Mouse (Mus musculus) stomach, embryonic 16.5 days (tissue): ENCODE data around the gene Unc5cl. TPM values are rescaled to one million over a fixed set of nuclear protein-coding genes. Genes with fewer than 3 reads are reported as not detected.

ENCODE experiments used
- ATAC-seq: fragments of 200-750 bp; cut with Nextera tagmentation; 2 replicates; pipeline ENCODE4 v1.8.0; 2017; ENCODE audit warnings: moderate number of reproducible peaks, moderate TSS enrichment; ENCODE audit not compliant: insufficient read depth, low FRiP score
- H3K27ac ChIP-seq: fragments of 300-500 bp; sonication (generic); 2 replicates; pipeline ENCODE4 v1.5.1; 2014; ENCODE audit warnings: low read length
- H3K27me3 ChIP-seq: fragments of 300-500 bp; sonication (generic); 2 replicates; pipeline ENCODE4 v1.6.1; 2014; ENCODE audit warnings: low read length, control low read depth, mixed read lengths; ENCODE audit not compliant: control insufficient read depth, insufficient read depth
- H3K36me3 ChIP-seq: fragments of 300-500 bp; sonication (generic); 2 replicates; pipeline ENCODE4 v1.6.1; 2014; ENCODE audit warnings: low read length; ENCODE audit not compliant: control insufficient read depth, insufficient read depth
- H3K4me1 ChIP-seq: fragments of 300-500 bp; sonication (generic); 2 replicates; pipeline ENCODE4 v1.6.1; 2014; ENCODE audit warnings: low read length, control low read depth, mixed read lengths; ENCODE audit not compliant: control insufficient read depth, insufficient read depth
- H3K4me2 ChIP-seq: fragments of 300-500 bp; sonication (generic); 2 replicates; pipeline ENCODE4 v1.6.1; 2014; ENCODE audit warnings: low read depth, low read length, mixed read lengths
- H3K4me3 ChIP-seq: fragments of 300-500 bp; sonication (generic); replicated peaks from 2 replicates; pipeline ENCODE4 v1.5.1; 2014; ENCODE audit warnings: mild to moderate bottlenecking, low read length
- H3K9ac ChIP-seq: fragments of 300-500 bp; sonication (generic); 2 replicates; pipeline ENCODE4 v1.6.1; 2014; ENCODE audit warnings: low read length
- H3K9me3 ChIP-seq: fragments of 300-500 bp; sonication (generic); replicated peaks from 2 replicates; pipeline ENCODE4 v1.6.1; 2016; ENCODE audit warnings: low read length, control low read depth; ENCODE audit not compliant: control insufficient read depth
- WGBS: fragments of 180-500 bp; shearing (Covaris S2); extraction: QIAGEN DNeasy Blood & Tissue Kit; methylation state at CpG from one replicate; pipeline ENCODE4 v1.1.7; 2014; 5-methylcytosine and 5-hydroxymethylcytosine counted together
- polyA plus RNA-seq: library from polyadenylated mRNA; unstranded; fragments of >200 nt; fragmentation: Nextera tagmentation; extraction: Ambion mirVana; gene quantifications from 2 replicates; pipeline ENCODE4 v1.2.1, GENCODE M21; 2015

The Unc5cl gene
- polyA plus RNA-seq, 1 experiment from 2014 or later: 13.7 TPM

- H3K9me3 ChIP-seq: no peaks in the 10 kb centered on the region
- no peaks in the 10 kb centered on the region for H3K36me3 ChIP-seq
- peaks cover 23% of the 10 kb centered on the region for H3K4me1 ChIP-seq
- 27% methylated on average over 7 of the region's 7 CpGs for WGBS
- H3K4me2 ChIP-seq: no peak overlapping the region
- ATAC-seq: peak; percentile 9; the same call in 1 of the 2 replicates
- H3K9ac ChIP-seq: no peak overlapping the region
- H3K27ac ChIP-seq: peak overlapping the region; percentile 55
- no peaks in the 10 kb centered on the region for H3K27me3 ChIP-seq
- H3K4me3 ChIP-seq: no peak overlapping the region
These were observed 17.2 kb upstream of the Unc5cl start for GRCm38 (mm10) chr17:48437421-48437911.

DNA sequence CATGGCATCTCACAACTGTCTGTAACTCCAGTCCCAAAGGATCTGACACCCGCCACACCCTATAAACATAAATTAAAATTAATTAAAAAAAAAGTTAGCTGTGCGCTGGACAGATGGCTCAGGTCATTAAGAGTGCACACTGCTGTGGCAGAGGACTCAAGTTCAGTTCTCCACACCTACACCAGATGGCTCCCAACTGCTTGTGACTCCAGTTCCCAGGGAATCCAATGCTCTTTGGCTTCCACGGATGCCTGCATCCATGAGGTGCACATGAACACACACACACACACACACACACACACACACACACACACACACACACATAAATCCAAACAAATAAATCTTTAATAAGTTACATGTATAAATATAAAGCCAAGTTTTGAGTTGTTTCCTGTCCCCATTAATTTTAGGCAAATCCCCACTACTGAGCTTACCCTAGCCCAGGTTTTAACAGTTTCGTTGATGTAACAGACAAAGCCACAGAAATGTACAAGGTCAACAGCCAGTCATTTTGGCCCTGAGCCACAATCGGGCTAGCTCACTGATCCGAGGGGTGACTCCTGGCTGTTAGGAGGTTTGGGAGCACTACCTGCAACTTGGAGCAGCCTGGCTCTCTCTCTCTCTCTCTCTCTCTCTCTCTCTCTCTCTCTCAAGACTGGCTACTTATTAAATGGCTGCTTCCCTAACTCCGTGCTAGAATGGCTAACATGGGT is 11.8 kb upstream of the Unc5cl start:
- H3K9ac ChIP-seq: no peak overlapping the region
- H3K27ac ChIP-seq: no peak overlapping the region
- no peak for ATAC-seq
- H3K27me3 ChIP-seq: no peaks in the 10 kb centered on the region
- H3K4me1 ChIP-seq: no peaks in the 10 kb centered on the region
- H3K4me3 ChIP-seq: no peak overlapping the region
- no peak overlapping the region for H3K4me2 ChIP-seq
- H3K9me3 ChIP-seq: no peaks in the 10 kb centered on the region
- H3K36me3 ChIP-seq: no peaks in the 10 kb centered on the region
- 57% methylated on average over 7 of the region's 7 CpGs for WGBS

GRCm38 (mm10) chr17:48443542-48444145 is 11.1 kb upstream of the Unc5cl start:
- Histone ChIP-seq H3K4me1 (no peaks in the 10 kb centered on the region), H3K4me2 (no peak overlapping the region), H3K4me3 (no peak overlapping the region), H3K27ac (no peak overlapping the region), H3K9ac (no peak overlapping the region), H3K27me3 (no peaks in the 10 kb centered on the region), H3K9me3 (no peaks in the 10 kb centered on the region), H3K36me3 (no peaks in the 10 kb centered on the region)
- 71% methylated on average over 16 of the region's 16 CpGs for WGBS
- no peak for ATAC-seq

- Histone ChIP-seq H3K36me3 (no peaks in the 10 kb centered on the region), H3K9ac (no peak overlapping the region), H3K9me3 (no peaks in the 10 kb centered on the region), H3K4me3 (no peak overlapping the region), H3K4me2 (no peak overlapping the region), H3K4me1 (peaks cover 4% of the 10 kb centered on the region; the same call in 1 of the 2 replicates), H3K27ac (no peak overlapping the region), H3K27me3 (no peaks in the 10 kb centered on the region)
- WGBS: 72% methylated on average over 8 of the region's 8 CpGs
- ATAC-seq: no peak
These were observed 7.0 kb upstream of the Unc5cl start for GRCm38 (mm10) chr17:48447675-48448074.

DNA sequence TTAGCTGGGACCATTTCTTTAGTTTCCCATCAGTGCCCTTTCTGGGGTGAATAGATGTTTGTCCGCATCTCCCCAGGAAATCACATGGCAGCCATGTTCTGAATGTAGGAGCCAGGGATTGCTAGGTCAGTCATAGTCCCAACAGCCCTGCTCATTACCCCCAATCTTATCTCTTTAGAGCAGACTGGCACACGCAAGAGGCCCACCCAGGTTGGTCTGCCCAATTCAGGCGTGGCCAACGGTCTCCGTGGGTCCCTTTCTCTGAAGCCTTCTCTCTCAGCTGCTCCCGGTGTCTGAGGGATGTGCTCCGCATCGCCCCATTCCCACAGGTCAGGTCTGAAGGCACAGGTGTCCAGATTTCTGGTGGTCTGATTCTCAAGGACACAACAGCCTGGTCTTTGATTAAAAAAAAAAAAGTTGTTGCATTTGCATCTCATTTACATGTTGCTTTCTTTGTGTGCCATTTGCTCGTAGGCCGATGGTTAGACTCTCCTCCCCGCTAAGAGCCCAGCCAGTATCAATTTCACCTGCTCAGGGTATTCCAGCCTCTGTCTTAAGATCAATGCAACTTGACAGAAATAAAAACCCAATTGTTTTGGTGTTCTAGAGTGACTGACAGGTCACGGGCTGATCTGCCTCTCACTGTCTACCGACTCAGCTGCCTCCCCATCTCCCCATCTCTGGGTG is 3.9 kb upstream of the Unc5cl start:
- peaks cover 4% of the 10 kb centered on the region; the same call in 1 of the 2 replicates for H3K4me1 ChIP-seq
- no peaks in the 10 kb centered on the region for H3K36me3 ChIP-seq
- no peak overlapping the region for H3K4me2 ChIP-seq
- no peaks in the 10 kb centered on the region for H3K27me3 ChIP-seq
- H3K4me3 ChIP-seq: no peak overlapping the region
- no peaks in the 10 kb centered on the region for H3K9me3 ChIP-seq
- WGBS: 80% methylated on average over 13 of the region's 13 CpGs
- no peak; the same call in 1 of the 2 replicates for ATAC-seq
- H3K27ac ChIP-seq: no peak overlapping the region
- H3K9ac ChIP-seq: no peak overlapping the region

GRCm38 (mm10) chr17:48451353-48451675 is 3.4 kb upstream of the Unc5cl start, which contains the start of gene Tspo2:
Gene Tspo2, minus strand, starts transcription at chr17:48451522.
- 40% methylated on average over 7 of the region's 7 CpGs for WGBS
- Histone ChIP-seq H3K27ac (peak within 1 kb of the TSS; percentile 22; the same call in 1 of the 2 replicates), H3K4me1 (peaks cover 4% of the 10 kb centered on the region; the same call in 1 of the 2 replicates), H3K36me3 (no peaks in the 10 kb centered on the region), H3K9ac (0 out of 2 replicates have a peak within 1 kb of the TSS, but pooled peaks have one; percentile 7), H3K4me3 (no peak within 1 kb of the TSS), H3K9me3 (no peaks in the 10 kb centered on the region), H3K4me2 (no peak within 1 kb of the TSS), H3K27me3 (no peaks in the 10 kb centered on the region)
- no peak; the same call in 1 of the 2 replicates for ATAC-seq

GRCm38 (mm10) chr17:48451753-48452444 is 2.8 kb upstream of the Unc5cl start:
- H3K4me2 ChIP-seq: no peak overlapping the region
- no peak for ATAC-seq
- no peaks in the 10 kb centered on the region for H3K9me3 ChIP-seq
- no peaks in the 10 kb centered on the region for H3K36me3 ChIP-seq
- H3K27ac ChIP-seq: peak overlapping the region; percentile 22; the same call in 1 of the 2 replicates
- 61% methylated on average over 9 of the region's 9 CpGs for WGBS
- 0 out of 2 replicates have a peak overlapping the region, but pooled peaks have one; percentile 7 for H3K9ac ChIP-seq
- peaks cover 4% of the 10 kb centered on the region; the same call in 1 of the 2 replicates for H3K4me1 ChIP-seq
- no peak overlapping the region for H3K4me3 ChIP-seq
- no peaks in the 10 kb centered on the region for H3K27me3 ChIP-seq

- Histone ChIP-seq H3K9me3 (no peaks in the 10 kb centered on the region), H3K4me3 (no peak overlapping the region), H3K9ac (no peak overlapping the region), H3K4me1 (peaks cover 4% of the 10 kb centered on the region; the same call in 1 of the 2 replicates), H3K36me3 (no peaks in the 10 kb centered on the region), H3K4me2 (no peak overlapping the region), H3K27ac (no peak overlapping the region), H3K27me3 (no peaks in the 10 kb centered on the region)
- ATAC-seq: no peak
- 76% methylated on average over 7 of the region's 7 CpGs for WGBS
These were observed 1.2 kb upstream of the Unc5cl start for GRCm38 (mm10) chr17:48453489-48453888.
